Mouse (Mus musculus) bone marrow macrophage, adult 2 months (primary cell): Measurements from ENCODE around the gene Fastkd1.

Source experiments
- CTCF ChIP-seq: IDR thresholded peaks from 2 replicates; pipeline ENCODE4 v1.5.1; 2012; ENCODE audit warnings: low read depth, mild to moderate bottlenecking, low read length, moderate library complexity
- POLR2A ChIP-seq: IDR thresholded peaks from 2 replicates; pipeline ENCODE4 v1.6.1; 2012; ENCODE audit warnings: mild to moderate bottlenecking, low read depth, low read length, borderline replicate concordance

DNA sequence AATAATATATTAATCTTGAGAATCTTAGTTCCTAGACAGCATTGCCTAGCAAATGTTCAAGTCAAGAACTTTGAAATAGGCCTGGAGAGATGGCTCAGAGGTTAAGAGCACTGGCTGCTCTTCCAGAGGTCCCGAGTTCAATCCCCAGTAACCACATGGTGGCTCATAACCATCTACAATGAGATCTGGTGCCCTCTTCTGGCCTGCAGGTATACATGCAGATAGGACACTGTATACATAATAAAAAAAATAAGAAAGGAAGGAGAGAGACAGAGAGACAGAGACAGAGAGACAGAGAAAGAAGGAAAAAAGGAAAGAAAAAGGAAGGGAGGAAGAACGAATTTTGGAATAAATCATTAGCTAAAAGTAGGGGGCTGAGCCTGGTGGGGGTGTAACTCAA, 36.6 kb downstream of the Fastkd1 start:
- TF ChIP-seq POLR2A (no peak), CTCF (no peak)
